Mouse (Mus musculus) kidney, postnatal 0 days (tissue): ENCODE results near the gene Ralgps2. TPM values are rescaled to one million over a fixed set of nuclear protein-coding genes. Genes with fewer than 3 reads are reported as not detected.

Source experiments
- ATAC-seq: fragments of 200-750 bp; cut with Nextera tagmentation; replicated peaks from 2 replicates; pipeline ENCODE4 v1.8.0; 2017; ENCODE audit warnings: low read depth, moderate number of reproducible peaks, moderate TSS enrichment, moderate library complexity; ENCODE audit not compliant: low FRiP score
- DNase-seq: peaks from one replicate; pipeline ENCODE4 v3.0.0-alpha.2; 2016; ENCODE audit warnings: low spot score
- H3K27ac ChIP-seq: fragments of 300-500 bp; sonication (generic); 2 replicates; pipeline ENCODE4 v1.5.1; 2014; ENCODE audit warnings: mild to moderate bottlenecking
- H3K27me3 ChIP-seq: fragments of 300-500 bp; sonication (generic); 2 replicates; pipeline ENCODE4 v1.6.1; 2014; ENCODE audit warnings: low read length, mixed read lengths; ENCODE audit not compliant: insufficient read depth
- H3K36me3 ChIP-seq: fragments of 300-500 bp; sonication (generic); 2 replicates; pipeline ENCODE4 v1.6.1; 2014; ENCODE audit warnings: low read length, mixed read lengths; ENCODE audit not compliant: insufficient read depth
- H3K4me1 ChIP-seq: fragments of 300-500 bp; sonication (generic); replicated peaks from 2 replicates; pipeline ENCODE4 v1.6.1; 2014; ENCODE audit warnings: antibody characterized with exemption, low read length, mixed read lengths; ENCODE audit not compliant: insufficient read depth
- H3K4me2 ChIP-seq: fragments of 300-500 bp; sonication (generic); 2 replicates; pipeline ENCODE4 v1.6.1; 2014; ENCODE audit warnings: mild to moderate bottlenecking, low read length, moderate library complexity, mixed read lengths
- H3K4me3 ChIP-seq: fragments of 300-500 bp; sonication (generic); replicated peaks from 2 replicates; pipeline ENCODE4 v1.5.1; 2014; ENCODE audit warnings: low read depth, low read length
- H3K9ac ChIP-seq: fragments of 300-500 bp; sonication (generic); 2 replicates; pipeline ENCODE4 v1.6.1; 2014; ENCODE audit warnings: low read depth, low read length
- H3K9me3 ChIP-seq: fragments of 300-500 bp; sonication (generic); replicated peaks from 2 replicates; pipeline ENCODE4 v1.6.1; 2016; ENCODE audit warnings: low read length, inconsistent platforms, mixed read lengths
- CTCF ChIP-seq: IDR thresholded peaks from 2 replicates; pipeline ENCODE4 v1.5.1; 2016; ENCODE audit warnings: antibody characterized with exemption, low read depth, mild to moderate bottlenecking, moderate library complexity
- WGBS: fragments of 180-500 bp; shearing (Covaris S2); extraction: QIAGEN DNeasy Blood & Tissue Kit; methylation state at CpG from one replicate; pipeline ENCODE4 v1.1.7; 2014; 5-methylcytosine and 5-hydroxymethylcytosine counted together
- polyA plus RNA-seq: library from polyadenylated mRNA; unstranded; fragments of >200 nt; fragmentation: Nextera tagmentation; extraction: Ambion mirVana; gene quantifications from 2 replicates; pipeline ENCODE4 v1.2.1, GENCODE M21; 2015

Gene Ralgps2
- polyA plus RNA-seq, 1 experiment from 2014 or later = 47.2 TPM

DNA sequence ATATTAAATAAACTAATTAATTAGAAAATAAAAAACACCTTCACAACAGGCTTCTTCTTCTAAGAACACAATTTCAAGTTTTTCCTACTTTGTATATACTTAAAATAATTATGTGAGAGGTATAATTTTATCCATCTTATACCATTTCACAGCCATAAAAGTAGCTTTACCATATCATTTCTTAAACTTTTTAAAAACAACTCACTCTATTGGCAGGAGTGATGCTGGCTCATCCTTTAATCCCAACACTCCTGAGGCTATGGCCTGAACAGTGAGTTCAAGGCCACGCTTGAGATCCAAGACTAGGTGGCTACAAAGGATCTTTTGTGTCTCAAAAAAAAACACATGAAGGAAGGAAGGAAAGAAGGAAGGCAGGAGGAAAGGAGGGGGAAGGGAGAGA is 15.9 kb downstream of the Ralgps2 start:
- DNase-seq (no peak), ATAC-seq (no peak)
- Histone ChIP-seq H3K27me3 (no peaks in the 10 kb centered on the region), H3K36me3 (no peaks in the 10 kb centered on the region), H3K4me2 (no peak overlapping the region), H3K4me3 (no peak overlapping the region), H3K4me1 (no peaks in the 10 kb centered on the region; the same call in 1 of the 2 replicates), H3K27ac (no peak overlapping the region), H3K9ac (no peak overlapping the region), H3K9me3 (no peaks in the 10 kb centered on the region)
- TF ChIP-seq CTCF = no peak
- WGBS = 100% methylated on average over 1 of the region's 1 CpGs

GRCm38 (mm10) chr1:156922921-156923320 is 16.5 kb downstream of the Ralgps2 start:
- H3K27me3 ChIP-seq = no peaks in the 10 kb centered on the region
- H3K27ac ChIP-seq = no peak overlapping the region
- H3K4me3 ChIP-seq = no peak overlapping the region
- H3K4me1 ChIP-seq = no peaks in the 10 kb centered on the region; the same call in 1 of the 2 replicates
- WGBS = 72% methylated on average over 6 of the region's 6 CpGs
- H3K36me3 ChIP-seq = no peaks in the 10 kb centered on the region
- H3K9ac ChIP-seq = no peak overlapping the region
- no peaks in the 10 kb centered on the region for H3K9me3 ChIP-seq
- TF ChIP-seq CTCF = no peak
- no peak overlapping the region for H3K4me2 ChIP-seq
- ATAC-seq (no peak), DNase-seq (no peak)

GRCm38 (mm10) chr1:156921290-156921994 is 18.0 kb downstream of the Ralgps2 start:
- DNase-seq (no peak), ATAC-seq (no peak)
- TF ChIP-seq CTCF = no peak
- Histone ChIP-seq H3K4me3 (no peak overlapping the region), H3K4me1 (no peaks in the 10 kb centered on the region; the same call in 1 of the 2 replicates), H3K4me2 (no peak overlapping the region), H3K36me3 (no peaks in the 10 kb centered on the region), H3K27me3 (no peaks in the 10 kb centered on the region), H3K9me3 (no peaks in the 10 kb centered on the region), H3K9ac (no peak overlapping the region), H3K27ac (peak overlapping the region; percentile 19; the same call in 1 of the 2 replicates)
- WGBS = 67% methylated on average over 12 of the region's 12 CpGs

DNA sequence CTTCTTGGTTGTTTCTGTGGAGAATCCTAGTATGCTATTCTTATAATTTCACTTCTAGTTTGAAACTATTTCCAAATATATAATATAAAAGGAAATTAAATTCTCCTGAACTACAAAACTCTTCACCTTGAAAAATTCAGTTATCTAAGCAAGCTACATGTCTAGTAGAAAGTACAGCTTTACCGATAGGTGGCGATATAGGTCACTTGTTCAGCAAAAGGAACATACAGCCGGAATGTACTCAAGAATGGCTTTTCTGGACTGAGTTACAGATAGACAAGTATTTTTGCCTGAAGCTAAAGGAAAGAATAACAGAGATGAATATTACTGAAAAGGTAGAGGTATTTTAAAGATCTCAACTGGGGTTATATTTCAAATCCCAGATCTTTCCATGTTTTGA is 22.0 kb downstream of the Ralgps2 start:
- 13% methylated on average over 3 of the region's 3 CpGs for WGBS
- DNase-seq = peak; percentile 96
- Histone ChIP-seq H3K27me3 (no peaks in the 10 kb centered on the region), H3K27ac (no peak overlapping the region), H3K9me3 (no peaks in the 10 kb centered on the region), H3K9ac (no peak overlapping the region), H3K4me2 (no peak overlapping the region), H3K4me3 (no peak overlapping the region), H3K4me1 (no peaks in the 10 kb centered on the region; the same call in 1 of the 2 replicates), H3K36me3 (no peaks in the 10 kb centered on the region)
- no peak for ATAC-seq
- peak; percentile 85 for TF ChIP-seq CTCF

- ATAC-seq (no peak), DNase-seq (no peak)
- H3K4me2 ChIP-seq = no peak overlapping the region
These were observed 23.1 kb downstream of the Ralgps2 start for GRCm38 (mm10) chr1:156916361-156916760.

DNA sequence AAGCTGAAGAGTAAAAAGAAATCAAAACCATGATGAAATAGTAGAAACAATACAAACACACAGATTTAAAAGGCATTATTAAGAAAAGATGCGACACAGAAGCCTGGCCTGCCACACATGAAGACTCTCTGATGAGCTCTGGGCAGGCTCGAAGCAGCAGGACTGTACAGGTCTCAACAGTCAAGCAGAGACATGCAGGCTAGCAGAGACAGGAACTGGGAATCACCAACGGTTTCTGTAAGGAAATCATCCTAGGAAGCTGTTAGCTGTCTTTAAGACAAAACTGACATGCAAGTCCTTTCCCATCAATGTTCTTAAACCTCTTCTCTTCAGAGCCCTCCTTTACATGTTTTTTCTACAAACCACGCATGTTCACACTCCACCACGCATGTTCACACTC is 24.5 kb downstream of the Ralgps2 start:
- DNase-seq (no peak), ATAC-seq (no peak)
- 68% methylated on average over 5 of the region's 5 CpGs for WGBS
- H3K4me1 ChIP-seq = no peaks in the 10 kb centered on the region
- no peak for TF ChIP-seq CTCF
- H3K9me3 ChIP-seq = no peaks in the 10 kb centered on the region
- H3K4me2 ChIP-seq = no peak overlapping the region
- H3K27me3 ChIP-seq = no peaks in the 10 kb centered on the region
- H3K9ac ChIP-seq = no peak overlapping the region
- no peaks in the 10 kb centered on the region for H3K36me3 ChIP-seq
- no peak overlapping the region for H3K4me3 ChIP-seq
- H3K27ac ChIP-seq = no peak overlapping the region

More at GRCm38 (mm10) chr1:156916361-156916760, 23.1 kb downstream of the Ralgps2 start:
- Histone ChIP-seq H3K9me3 (no peaks in the 10 kb centered on the region), H3K27ac (no peak overlapping the region), H3K9ac (no peak overlapping the region), H3K36me3 (no peaks in the 10 kb centered on the region), H3K4me1 (no peaks in the 10 kb centered on the region), H3K27me3 (no peaks in the 10 kb centered on the region), H3K4me3 (no peak overlapping the region)
- TF ChIP-seq CTCF = no peak
- 93% methylated on average over 3 of the region's 3 CpGs for WGBS
